Mouse (Mus musculus) embryonic facial prominence, embryonic 10.5 days (tissue): ENCODE results near the gene Gm20715. TPM values are rescaled to one million over a fixed set of nuclear protein-coding genes. Genes with fewer than 3 reads are reported as not detected.

Experiments used
- DNase-seq: peaks from one replicate; pipeline ENCODE4 v3.0.0-alpha.2; 2017; ENCODE audit warnings: low spot score
- H3K27ac ChIP-seq: fragments of 300-500 bp; sonication (generic); replicated peaks from 2 replicates; pipeline ENCODE4 v1.5.1; 2016; ENCODE audit warnings: mild to moderate bottlenecking
- H3K27me3 ChIP-seq: fragments of 300-500 bp; sonication (generic); replicated peaks from 2 replicates; pipeline ENCODE4 v1.6.1; 2016; ENCODE audit warnings: low read depth, mild to moderate bottlenecking; ENCODE audit not compliant: poor library complexity, severe bottlenecking
- H3K36me3 ChIP-seq: fragments of 300-500 bp; sonication (generic); replicated peaks from 2 replicates; pipeline ENCODE4 v1.6.1; 2016; ENCODE audit warnings: mild to moderate bottlenecking, moderate library complexity
- H3K4me1 ChIP-seq: fragments of 300-500 bp; sonication (generic); 2 replicates; pipeline ENCODE4 v1.6.1; 2016
- H3K4me3 ChIP-seq: fragments of 300-500 bp; sonication (generic); 2 replicates; pipeline ENCODE4 v1.5.1; 2016; ENCODE audit warnings: mild to moderate bottlenecking, moderate library complexity
- H3K9me3 ChIP-seq: fragments of 300-500 bp; sonication (generic); 2 replicates; pipeline ENCODE4 v1.6.1; 2016; ENCODE audit warnings: mild to moderate bottlenecking
- WGBS: fragments of 180-500 bp; shearing (Covaris S2); methylation state at CpG from one replicate; pipeline ENCODE4 v1.1.7; 2016; 5-methylcytosine and 5-hydroxymethylcytosine counted together
- polyA plus RNA-seq: library from polyadenylated mRNA; unstranded; fragments of >200 nt; fragmentation: Nextera tagmentation; extraction: Ambion mirVana; gene quantifications from 2 replicates; pipeline ENCODE4 v1.2.1, GENCODE M21; 2016

Gene Gm20715
- polyA plus RNA-seq, 1 experiment from 2014 or later = not detected

DNA sequence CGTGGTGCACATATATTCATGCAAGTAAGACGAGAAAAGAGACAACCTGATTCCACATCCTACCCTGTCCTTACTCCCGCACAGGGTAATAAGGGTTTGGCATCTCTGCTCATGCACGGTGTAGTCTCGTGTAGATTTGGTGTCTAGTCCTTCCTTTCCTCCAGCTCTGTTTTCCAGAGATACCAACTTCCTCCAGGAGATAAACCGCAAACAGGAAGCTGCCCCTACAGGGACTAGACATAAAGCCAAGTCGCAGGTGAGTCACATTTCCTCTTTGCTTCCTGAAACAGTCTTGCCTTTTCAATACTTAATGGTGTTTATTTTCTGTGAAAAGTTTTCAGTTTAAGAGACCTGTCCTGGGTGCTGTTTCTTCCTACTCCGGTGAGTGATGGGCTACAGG lies 26.1 kb upstream of the Gm20715 start:
- Histone ChIP-seq H3K9me3 (no peaks in the 10 kb centered on the region), H3K4me3 (peak overlapping the region; percentile 72), H3K27me3 (no peaks in the 10 kb centered on the region), H3K4me1 (peaks cover 15% of the 10 kb centered on the region), H3K36me3 (peaks cover 13% of the 10 kb centered on the region), H3K27ac (no peak overlapping the region)
- WGBS = 74% methylated on average over 8 of the region's 8 CpGs
- no peak for DNase-seq

GRCm38 (mm10) chr7:6386995-6387394 lies 23.1 kb upstream of the Gm20715 start:
- no peak overlapping the region for H3K4me3 ChIP-seq
- no peak overlapping the region for H3K27ac ChIP-seq
- DNase-seq = no peak
- 95% methylated on average over 8 of the region's 8 CpGs for WGBS
- peaks cover 14% of the 10 kb centered on the region for H3K4me1 ChIP-seq
- no peaks in the 10 kb centered on the region for H3K27me3 ChIP-seq
- peaks cover 42% of the 10 kb centered on the region for H3K36me3 ChIP-seq
- no peaks in the 10 kb centered on the region for H3K9me3 ChIP-seq

- no peak overlapping the region for H3K27ac ChIP-seq
- 0 out of 2 replicates have a peak, but pooled peaks cover under 1% of the 10 kb centered on the region for H3K4me1 ChIP-seq
- no peak overlapping the region for H3K4me3 ChIP-seq
- DNase-seq = no peak
- H3K36me3 ChIP-seq = peaks cover 62% of the 10 kb centered on the region
- H3K27me3 ChIP-seq = no peaks in the 10 kb centered on the region
- WGBS = 87% methylated on average over 5 of the region's 5 CpGs
- no peaks in the 10 kb centered on the region; the same call in 1 of the 2 replicates for H3K9me3 ChIP-seq
Observed at GRCm38 (mm10) chr7:6388971-6389370, 21.1 kb upstream of the Gm20715 start.

GRCm38 (mm10) chr7:6389449-6389848 lies 20.6 kb upstream of the Gm20715 start:
- H3K36me3 ChIP-seq = peaks cover 66% of the 10 kb centered on the region
- H3K4me1 ChIP-seq = no peaks in the 10 kb centered on the region
- no peak for DNase-seq
- no peak overlapping the region for H3K4me3 ChIP-seq
- H3K27me3 ChIP-seq = no peaks in the 10 kb centered on the region
- no peaks in the 10 kb centered on the region; the same call in 1 of the 2 replicates for H3K9me3 ChIP-seq
- WGBS = 71% methylated on average over 5 of the region's 5 CpGs
- no peak overlapping the region for H3K27ac ChIP-seq

DNA sequence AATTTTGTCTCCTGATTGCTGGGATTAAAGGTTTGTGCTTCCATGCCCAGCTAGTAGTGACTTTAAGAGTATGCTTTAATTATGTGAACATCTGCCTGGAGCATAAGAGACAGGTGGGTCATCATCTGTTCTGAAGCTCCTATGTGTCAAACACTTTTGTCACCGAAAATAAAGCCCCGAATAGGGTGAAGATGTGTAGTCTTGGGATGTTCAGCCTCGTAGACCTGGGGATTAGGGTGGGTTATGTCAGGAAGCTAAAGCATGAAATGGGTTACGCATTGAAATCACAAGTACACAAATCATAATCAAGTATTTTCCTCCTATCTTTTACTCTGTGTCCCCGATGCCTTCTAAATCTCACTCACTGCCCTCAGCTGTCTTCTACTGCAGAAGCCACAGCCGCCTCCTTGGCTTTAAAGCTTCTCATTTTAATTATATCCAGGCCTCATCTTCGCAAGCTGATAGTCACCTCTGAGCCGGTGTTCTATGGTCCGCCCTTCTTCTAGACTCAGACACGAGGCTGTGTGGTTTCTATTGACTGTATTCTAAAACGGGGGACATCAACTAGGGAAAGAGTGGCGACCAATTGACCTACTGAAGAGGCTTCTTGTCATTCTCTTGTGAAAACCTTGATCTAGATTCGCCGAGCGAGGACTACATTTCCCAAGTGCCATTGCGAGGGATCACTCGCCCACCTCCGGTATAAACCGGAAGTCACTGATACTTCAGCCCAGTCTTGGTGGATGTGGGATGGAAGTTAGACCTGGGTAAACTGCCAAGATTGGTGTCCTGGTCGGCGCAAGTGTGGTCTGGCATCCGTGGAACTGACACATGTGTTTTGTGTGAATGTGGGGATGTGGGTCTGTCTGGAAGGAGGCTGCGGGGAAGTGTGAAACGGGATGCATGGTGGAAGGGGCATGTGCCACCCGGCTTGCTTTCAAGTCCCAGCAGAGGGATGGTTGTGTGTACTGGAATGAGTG lies 11.8 kb upstream of the Gm20715 start, which contains the start of gene Smim17:
TSS of gene Smim17 (plus strand) at position 720 of the 980 bp plus-strand sequence.
- H3K27ac ChIP-seq = 0 out of 2 replicates have a peak within 1 kb of the TSS, but pooled peaks have one; percentile 40
- no peaks in the 10 kb centered on the region for H3K27me3 ChIP-seq
- H3K9me3 ChIP-seq = no peaks in the 10 kb centered on the region
- H3K4me3 ChIP-seq = peak within 1 kb of the TSS; percentile 58
- peaks cover 29% of the 10 kb centered on the region for H3K36me3 ChIP-seq
- 26% methylated on average over 25 of the region's 25 CpGs for WGBS
- peaks cover 5% of the 10 kb centered on the region for H3K4me1 ChIP-seq
- peak; percentile 50 for DNase-seq

DNA sequence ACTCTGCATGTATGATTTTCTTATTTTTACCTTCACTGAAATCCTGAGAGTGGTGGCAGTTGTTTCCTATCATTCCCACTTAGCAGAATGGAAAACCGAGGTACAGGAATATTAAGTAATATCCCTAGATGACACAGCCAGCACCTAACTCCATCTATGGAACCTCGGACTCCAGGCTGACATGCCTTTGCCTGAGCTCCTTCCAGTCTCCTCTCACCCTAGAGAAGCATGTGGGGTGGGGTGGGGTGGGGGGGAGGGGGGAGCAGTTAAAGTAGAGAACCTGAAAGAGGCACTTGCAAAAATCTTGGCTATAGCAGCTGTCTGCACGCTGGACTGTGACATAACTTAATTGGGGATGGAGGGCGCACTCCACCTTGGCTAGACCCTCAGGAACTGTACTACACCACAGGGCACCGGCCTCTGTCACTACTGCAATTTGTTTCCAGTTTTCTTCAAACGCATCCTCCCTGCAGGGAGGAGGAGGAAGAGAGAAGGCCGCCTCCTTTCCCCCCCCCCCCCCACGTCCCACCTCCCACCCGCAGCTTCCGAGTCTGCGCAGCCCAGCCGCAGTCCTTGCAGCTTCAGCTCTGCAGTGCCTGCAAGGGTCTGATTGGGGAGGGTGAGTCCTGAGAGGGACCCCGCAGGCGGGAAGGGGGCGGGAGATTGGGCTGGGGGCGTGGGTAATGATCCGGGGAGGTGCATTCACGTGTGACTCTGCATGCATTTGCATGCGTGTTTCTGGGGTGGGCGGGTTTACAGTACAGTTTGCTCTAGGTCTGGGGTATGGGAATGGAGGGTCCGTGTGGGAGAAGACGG lies 4.8 kb downstream of the Gm20715 start:
- no peaks in the 10 kb centered on the region for H3K36me3 ChIP-seq
- 7% methylated on average over 21 of the region's 22 CpGs for WGBS
- no peaks in the 10 kb centered on the region for H3K9me3 ChIP-seq
- H3K4me3 ChIP-seq = peak overlapping the region; percentile 28
- no peak overlapping the region for H3K27ac ChIP-seq
- no peaks in the 10 kb centered on the region for H3K27me3 ChIP-seq
- H3K4me1 ChIP-seq = no peaks in the 10 kb centered on the region
- no peak for DNase-seq

DNA sequence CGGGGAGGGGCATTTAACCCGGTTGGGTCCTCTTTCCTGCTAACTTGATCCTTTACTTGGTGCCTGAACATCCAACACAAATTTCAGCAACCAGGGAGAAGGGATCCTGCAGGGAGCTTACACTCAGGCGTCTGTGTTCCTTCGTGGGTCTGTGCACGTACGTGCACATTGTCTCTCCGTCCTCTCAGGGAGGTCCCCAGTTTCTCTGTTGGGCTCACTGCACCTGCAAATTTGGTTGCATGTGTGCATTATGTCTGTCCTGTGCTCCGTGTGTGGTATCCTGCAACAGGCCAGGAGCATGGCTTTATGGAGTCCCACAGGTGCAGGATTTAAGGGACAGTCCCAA lies 5.3 kb downstream of the Gm20715 start:
- Histone ChIP-seq H3K36me3 (no peaks in the 10 kb centered on the region), H3K4me1 (no peaks in the 10 kb centered on the region), H3K27ac (no peak overlapping the region), H3K9me3 (no peaks in the 10 kb centered on the region), H3K4me3 (peak overlapping the region; percentile 28; the same call in 1 of the 2 replicates), H3K27me3 (no peaks in the 10 kb centered on the region)
- WGBS = 19% methylated on average over 8 of the region's 8 CpGs
- no peak for DNase-seq

GRCm38 (mm10) chr7:6419894-6420293 lies 9.8 kb downstream of the Gm20715 start:
- H3K27me3 ChIP-seq = no peaks in the 10 kb centered on the region
- H3K9me3 ChIP-seq = peaks cover 17% of the 10 kb centered on the region; the same call in 1 of the 2 replicates
- no peaks in the 10 kb centered on the region for H3K36me3 ChIP-seq
- no peaks in the 10 kb centered on the region for H3K4me1 ChIP-seq
- H3K27ac ChIP-seq = no peak overlapping the region
- H3K4me3 ChIP-seq = no peak overlapping the region
- DNase-seq = no peak
- 77% methylated on average over 6 of the region's 6 CpGs for WGBS

- H3K9me3 ChIP-seq = peaks cover 28% of the 10 kb centered on the region
- 86% methylated on average over 3 of the region's 3 CpGs for WGBS
- no peaks in the 10 kb centered on the region for H3K27me3 ChIP-seq
- DNase-seq = no peak
- no peaks in the 10 kb centered on the region for H3K4me1 ChIP-seq
- no peak overlapping the region for H3K4me3 ChIP-seq
- no peaks in the 10 kb centered on the region for H3K36me3 ChIP-seq
- no peak overlapping the region for H3K27ac ChIP-seq
Observed at GRCm38 (mm10) chr7:6429381-6429780, 19.3 kb downstream of the Gm20715 start.

DNA sequence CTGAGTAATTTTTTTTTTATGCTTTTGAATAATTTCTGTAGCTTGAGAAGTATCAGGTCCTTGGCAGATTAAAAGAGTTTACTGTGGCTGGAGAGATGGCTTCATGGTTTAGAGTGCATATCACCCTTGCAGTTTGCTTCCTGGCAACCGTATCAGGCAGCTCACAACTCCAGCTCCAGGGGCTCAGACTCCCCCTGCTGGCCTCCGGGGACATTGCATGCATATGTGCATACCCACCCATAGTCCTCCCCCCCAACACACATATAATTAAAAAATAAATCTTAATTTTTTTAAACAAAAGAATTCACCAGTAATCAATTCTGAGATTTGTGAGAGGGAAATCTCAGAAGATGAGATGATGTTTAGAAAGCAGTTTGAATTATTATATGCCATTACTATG lies 20.3 kb downstream of the Gm20715 start:
- Histone ChIP-seq H3K36me3 (no peaks in the 10 kb centered on the region), H3K4me1 (peaks cover 4% of the 10 kb centered on the region), H3K4me3 (no peak overlapping the region), H3K27ac (no peak overlapping the region), H3K9me3 (peaks cover 20% of the 10 kb centered on the region), H3K27me3 (no peaks in the 10 kb centered on the region)
- 49% methylated on average over 2 of the region's 2 CpGs for WGBS
- DNase-seq = peak; percentile 30

DNA sequence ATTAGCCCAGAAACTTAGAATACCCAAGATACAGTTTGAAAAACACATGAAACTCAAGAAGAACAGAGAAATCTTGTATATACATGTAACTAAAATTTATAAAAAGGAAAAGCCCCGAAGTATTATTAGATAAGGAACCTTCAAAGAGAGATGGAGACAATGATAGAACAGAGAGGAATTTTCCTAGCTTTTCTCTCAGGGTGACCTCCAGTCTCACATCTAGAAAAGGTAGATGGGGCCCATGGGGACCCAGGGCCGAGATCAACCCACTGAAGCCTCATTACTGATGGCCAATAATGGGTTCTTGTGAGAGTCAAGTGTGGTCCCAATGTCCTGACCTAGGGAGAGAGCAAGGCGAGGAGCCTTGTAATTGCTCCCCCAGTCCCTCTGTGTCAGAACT lies 28.3 kb downstream of the Gm20715 start, which contains the start of gene Olfr1344:
TSS of gene Olfr1344 (plus strand) at position 301 of the 400 bp plus-strand sequence.
- Histone ChIP-seq H3K4me3 (no peak within 1 kb of the TSS), H3K27ac (no peak within 1 kb of the TSS), H3K4me1 (peaks cover 8% of the 10 kb centered on the region), H3K9me3 (peaks cover 10% of the 10 kb centered on the region), H3K27me3 (no peaks in the 10 kb centered on the region), H3K36me3 (no peaks in the 10 kb centered on the region)
- WGBS = 79% methylated on average over 3 of the region's 3 CpGs
- DNase-seq = no peak

DNA sequence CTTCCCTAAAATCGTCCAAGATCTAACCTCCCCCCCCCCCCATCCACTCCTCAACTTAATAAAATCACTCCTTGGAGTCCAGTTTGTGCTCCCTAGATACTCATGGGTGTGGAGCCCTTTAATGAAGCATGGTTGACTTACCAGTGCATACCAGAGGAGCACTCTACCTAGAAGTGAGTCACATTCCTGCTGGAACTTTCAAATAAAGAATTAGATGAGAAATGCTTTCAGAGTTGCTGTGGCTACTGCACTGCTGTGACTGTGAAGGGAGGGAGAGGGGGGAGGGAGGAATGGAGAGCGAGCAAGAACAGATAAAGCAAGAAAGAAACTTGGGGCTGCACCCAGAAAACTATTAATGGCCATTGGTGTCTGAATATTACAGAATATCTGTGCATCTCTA lies 31.1 kb downstream of the Gm20715 start:
- Histone ChIP-seq H3K9me3 (peaks cover 12% of the 10 kb centered on the region), H3K27me3 (no peaks in the 10 kb centered on the region), H3K4me1 (no peaks in the 10 kb centered on the region), H3K36me3 (no peaks in the 10 kb centered on the region), H3K4me3 (no peak overlapping the region), H3K27ac (no peak overlapping the region)
- DNase-seq = no peak
- WGBS = 79% methylated on average over 2 of the region's 2 CpGs
